13 mouse cellular contexts compared by ENCODE assay signal in the genomic region with DNA sequence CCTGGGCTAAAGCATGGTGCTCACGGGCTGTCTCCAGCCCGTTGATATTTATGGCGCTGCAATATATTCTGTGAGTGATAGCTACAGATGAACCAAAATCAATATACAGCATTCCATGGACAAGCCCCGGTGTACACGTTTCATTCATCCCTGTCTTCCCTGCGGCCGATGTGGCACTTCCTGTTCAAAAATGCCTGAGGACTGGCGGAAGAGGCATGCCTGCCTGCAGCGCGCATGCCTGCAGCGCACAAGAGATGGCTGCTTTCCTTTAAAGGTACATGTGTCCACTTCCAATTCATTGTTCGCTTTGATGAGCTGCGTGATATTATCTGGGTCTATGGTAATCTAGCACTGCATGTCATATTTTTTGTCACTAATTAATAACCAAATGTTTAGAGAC.
DNase-seq lines count a peak whose midpoint lies in the region; ATAC-seq and TF ChIP-seq lines count a peak whose summit lies in the region.
"Had no signal": no experiment of that assay in that cellular context is flagged by ENCODE, and none has a peak within 500 bp of the region (broad histone marks: within the 10 kb centered on the region; RNA-seq: fewer than 3 reads in every experiment).

No protein-coding gene starts in this region.

- H3K4me1 ChIP-seq in hindbrain, embryonic 13.5 days (replicated peaks), result peaks cover 10% of the 10 kb centered on the region
- H3K4me1 ChIP-seq in hindbrain, embryonic 10.5 days (replicated peaks), result peaks cover 3% of the 10 kb centered on the region; the same call in 1 of the 2 replicates
- peaks cover 2% of the 10 kb centered on the region; the same call in 1 of the 2 replicates for H3K4me1 ChIP-seq in heart, embryonic 16.5 days (ENCODE audit: control insufficient read depth, insufficient read depth, low read length)

- DNase-seq in hindbrain, embryonic 10.5 days (ENCODE audit: low spot score), result no peak
- peak; percentile 30 for DNase-seq in brain, embryonic 14.5 days (ENCODE audit: low read depth)
- peak; percentile 10 for DNase-seq in lung, postnatal 10 days
- no peak for DNase-seq in layer of hippocampus, adult 2 months (ENCODE audit: low spot score in 2 of 2)
- no peak for DNase-seq in left cerebral cortex, adult 9 months (ENCODE audit: low spot score in 2 of 2)
- DNase-seq in adrenal gland, adult 8-10 months, result no peak
- DNase-seq: gastrocnemius, postnatal 25 days; kidney, postnatal 10 days had no signal

- H3K9me3 ChIP-seq in hindbrain, embryonic 13.5 days, result no peaks in the 10 kb centered on the region
- no peaks in the 10 kb centered on the region for H3K9me3 ChIP-seq in hindbrain, embryonic 10.5 days
- no peaks in the 10 kb centered on the region for H3K9me3 ChIP-seq in heart, embryonic 16.5 days (replicated peaks; ENCODE audit: control insufficient read depth, low read length)

- WGBS in hindbrain, embryonic 13.5 days, result 80% methylated on average over 13 of the region's 13 CpGs
- WGBS in hindbrain, embryonic 10.5 days, result 89% methylated on average over 13 of the region's 13 CpGs
- WGBS in heart, embryonic 16.5 days, result 59% methylated on average over 13 of the region's 13 CpGs

- no peak for ATAC-seq in hindbrain, embryonic 13.5 days (ENCODE audit: low FRiP score)
- ATAC-seq in heart, embryonic 16.5 days (replicated peaks; ENCODE audit: extremely low read depth, insufficient read depth, low FRiP score), result no peak
- ATAC-seq: Patski had no signal

- peak overlapping the region; percentile 29; the same call in 1 of the 2 replicates for H3K4me2 ChIP-seq in hindbrain, embryonic 13.5 days
- peak overlapping the region; percentile 60 for H3K4me2 ChIP-seq in heart, embryonic 16.5 days (ENCODE audit: low read depth, low read length)
- H3K4me2 ChIP-seq: liver, embryonic 11.5 days had no signal

- TF ChIP-seq CTCF in brain, embryonic 14.5 days (IDR thresholded peaks at IDR 0.05; ENCODE audit: borderline replicate concordance, extremely low read depth, insufficient read depth, insufficient read length), result no peak
- TF ChIP-seq CTCF in layer of hippocampus, adult 2 months (conservative IDR thresholded peaks at IDR 0.05), result no peak

- TF ChIP-seq POLR2A in brain, embryonic 14.5 days (IDR thresholded peaks at IDR 0.05; ENCODE audit: borderline replicate concordance, extremely low read depth, insufficient read depth, insufficient read length, poor library complexity, severe bottlenecking), result no peak

- no peaks in the 10 kb centered on the region for H3K27me3 ChIP-seq in hindbrain, embryonic 13.5 days
- no peaks in the 10 kb centered on the region for H3K27me3 ChIP-seq in hindbrain, embryonic 10.5 days (ENCODE audit: insufficient read depth, poor library complexity, severe bottlenecking)
- H3K27me3 ChIP-seq in heart, embryonic 16.5 days (ENCODE audit: control insufficient read depth, insufficient read depth, low read length), result no peaks in the 10 kb centered on the region

- peak overlapping the region; percentile 26; the same call in 1 of the 2 replicates for H3K27ac ChIP-seq in hindbrain, embryonic 13.5 days
- no peak overlapping the region for H3K27ac ChIP-seq in hindbrain, embryonic 10.5 days
- H3K27ac ChIP-seq in heart, embryonic 16.5 days (ENCODE audit: low read length), result no peak overlapping the region
- H3K27ac ChIP-seq in layer of hippocampus, adult 2 months, result no peak overlapping the region

- peak overlapping the region; percentile 10; the same call in 1 of the 2 replicates for H3K4me3 ChIP-seq in hindbrain, embryonic 13.5 days
- no peak overlapping the region for H3K4me3 ChIP-seq in hindbrain, embryonic 10.5 days
- peak overlapping the region; percentile 39 for H3K4me3 ChIP-seq in heart, embryonic 16.5 days (ENCODE audit: low read length)
- H3K4me3 ChIP-seq in layer of hippocampus, adult 2 months, result no peak overlapping the region; the same call in 1 of the 2 replicates
- H3K4me3 ChIP-seq: myocyte had no signal

- H3K9ac ChIP-seq in hindbrain, embryonic 13.5 days, result 0 out of 2 replicates have a peak overlapping the region, but pooled peaks have one; percentile 15
- peak overlapping the region; percentile 35; the same call in 1 of the 2 replicates for H3K9ac ChIP-seq in heart, embryonic 16.5 days (ENCODE audit: low read length)

- no peaks in the 10 kb centered on the region for H3K36me3 ChIP-seq in hindbrain, embryonic 13.5 days
- no peaks in the 10 kb centered on the region for H3K36me3 ChIP-seq in hindbrain, embryonic 10.5 days
- H3K36me3 ChIP-seq in heart, embryonic 16.5 days (ENCODE audit: control insufficient read depth, insufficient read depth), result no peaks in the 10 kb centered on the region

Comparison
In these comparisons a context has a peak if more than half of its experiments do, and no peak if none do; other contexts are left out.
1. H3K4me3 ChIP-seq: peak in hindbrain, embryonic 13.5 days (single experiment) and heart, embryonic 16.5 days (single experiment); none in hindbrain, embryonic 10.5 days (single experiment) and layer of hippocampus, adult 2 months (single experiment).
2. DNase-seq: peak in brain, embryonic 14.5 days (single experiment) and lung, postnatal 10 days (single experiment); none in hindbrain, embryonic 10.5 days (single experiment), layer of hippocampus, adult 2 months (0 of 2), left cerebral cortex, adult 9 months (0 of 2) and adrenal gland, adult 8-10 months (single experiment).